Mouse (Mus musculus) telencephalon, adult 2 months (tissue): ENCODE results near the gene Adgrg5.

Experiments
- DNase-seq: peaks from one replicate; pipeline ENCODE4 v3.0.0-alpha.2; 2011; ENCODE audit warnings: low read depth, low spot score

Adgrg5 gene

GRCm38 (mm10) chr8:94992534-94992933 is 69.0 kb downstream of the Adgrg5 start:
- DNase-seq, result no peak
